Mouse (Mus musculus) forebrain, embryonic 13.5 days (tissue): ENCODE results near the gene Sorbs2. TPM values are rescaled to one million over a fixed set of nuclear protein-coding genes. Genes with fewer than 3 reads are reported as not detected.

ENCODE experiments used
- ATAC-seq: fragments of 200-750 bp; cut with Nextera tagmentation; 2 replicates; pipeline ENCODE4 v1.8.0; 2017
- H3K27ac ChIP-seq: fragments of 300-500 bp; sonication (generic); 2 replicates; pipeline ENCODE4 v1.5.1; 2015; ENCODE audit warnings: inconsistent platforms, mild to moderate bottlenecking, moderate library complexity
- H3K27me3 ChIP-seq: fragments of 300-500 bp; sonication (generic); 2 replicates; pipeline ENCODE4 v1.6.1; 2015; ENCODE audit warnings: mild to moderate bottlenecking, inconsistent platforms
- H3K36me3 ChIP-seq: fragments of 300-500 bp; sonication (generic); 2 replicates; pipeline ENCODE4 v1.6.1; 2015; ENCODE audit warnings: mild to moderate bottlenecking, inconsistent platforms; ENCODE audit not compliant: poor library complexity, severe bottlenecking
- H3K4me1 ChIP-seq: fragments of 300-500 bp; sonication (generic); 2 replicates; pipeline ENCODE4 v1.6.1; 2015; ENCODE audit warnings: inconsistent platforms
- H3K4me2 ChIP-seq: fragments of 300-500 bp; sonication (generic); 2 replicates; pipeline ENCODE4 v1.6.1; 2015; ENCODE audit warnings: inconsistent platforms, mild to moderate bottlenecking, moderate library complexity
- H3K4me3 ChIP-seq: fragments of 300-500 bp; sonication (generic); 2 replicates; pipeline ENCODE4 v1.5.1; 2015; ENCODE audit warnings: mild to moderate bottlenecking, inconsistent platforms
- H3K9ac ChIP-seq: fragments of 300-500 bp; sonication (generic); 2 replicates; pipeline ENCODE4 v1.6.1; 2015; ENCODE audit warnings: mild to moderate bottlenecking, inconsistent platforms
- H3K9me3 ChIP-seq: fragments of 300-500 bp; sonication (generic); replicated peaks from 2 replicates; pipeline ENCODE4 v1.6.1; 2016; ENCODE audit warnings: inconsistent platforms
- WGBS: fragments of 180-500 bp; shearing (Covaris S2); methylation state at CpG from one replicate; pipeline ENCODE4 v1.1.7; 2015; 5-methylcytosine and 5-hydroxymethylcytosine counted together
- polyA plus RNA-seq: library from polyadenylated mRNA; unstranded; fragments of >200 nt; fragmentation: Nextera tagmentation; extraction: Ambion mirVana; gene quantifications from 2 replicates; pipeline ENCODE4 v1.2.1, GENCODE M21; 2015

The Sorbs2 gene
- polyA plus RNA-seq, 1 experiment from 2014 or later: 107 TPM

DNA sequence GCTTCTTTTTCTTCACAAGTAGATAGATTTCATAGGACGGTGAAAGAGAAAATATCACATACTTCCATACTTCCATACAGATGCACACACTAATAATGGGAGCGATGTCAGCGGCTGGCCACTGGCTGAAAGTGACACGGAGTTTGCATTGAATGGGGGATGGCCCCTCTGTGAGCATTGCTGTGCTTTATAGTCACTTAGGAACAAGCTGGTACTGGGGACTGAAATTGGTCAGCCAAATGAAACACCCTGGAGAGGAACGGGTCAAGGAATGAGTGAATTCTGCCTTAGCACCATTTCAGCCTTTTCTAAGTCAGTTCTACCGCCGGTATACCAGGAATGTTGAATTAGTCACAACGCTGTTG is 121.5 kb downstream of the Sorbs2 start:
- Histone ChIP-seq H3K27me3 (no peaks in the 10 kb centered on the region), H3K9ac (peak overlapping the region; percentile 88), H3K27ac (peak overlapping the region; percentile 98), H3K9me3 (no peaks in the 10 kb centered on the region), H3K4me2 (peak overlapping the region; percentile 73), H3K4me3 (peak overlapping the region; percentile 76), H3K36me3 (no peaks in the 10 kb centered on the region), H3K4me1 (peaks cover 34% of the 10 kb centered on the region)
- no peak for ATAC-seq
- WGBS: 45% methylated on average over 8 of the region's 8 CpGs

DNA sequence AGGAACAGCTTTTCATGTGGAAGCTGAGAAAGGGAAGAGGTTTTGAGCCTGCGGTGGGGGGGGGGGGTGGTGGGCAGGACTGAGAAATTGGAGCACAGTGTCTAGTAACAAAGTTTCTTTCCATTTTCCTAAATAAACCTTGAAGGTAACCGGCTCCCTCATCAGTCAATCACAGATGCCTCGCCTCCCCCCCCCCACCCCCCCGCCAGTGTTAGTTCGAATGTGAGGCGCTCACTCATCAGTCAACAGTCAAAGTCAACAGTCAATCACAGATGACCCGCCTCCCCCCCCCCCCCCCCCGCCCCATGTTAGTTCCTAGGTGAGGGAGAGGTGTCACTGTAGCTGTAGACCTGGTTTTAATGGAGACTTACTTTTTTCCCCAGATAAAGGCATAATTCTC is 123.4 kb downstream of the Sorbs2 start:
- H3K36me3 ChIP-seq: no peaks in the 10 kb centered on the region
- no peak overlapping the region for H3K27ac ChIP-seq
- no peaks in the 10 kb centered on the region for H3K9me3 ChIP-seq
- H3K4me2 ChIP-seq: no peak overlapping the region
- peaks cover 38% of the 10 kb centered on the region for H3K4me1 ChIP-seq
- ATAC-seq: no peak
- WGBS: 77% methylated on average over 7 of the region's 8 CpGs
- H3K27me3 ChIP-seq: no peaks in the 10 kb centered on the region
- no peak overlapping the region for H3K9ac ChIP-seq
- H3K4me3 ChIP-seq: no peak overlapping the region

DNA sequence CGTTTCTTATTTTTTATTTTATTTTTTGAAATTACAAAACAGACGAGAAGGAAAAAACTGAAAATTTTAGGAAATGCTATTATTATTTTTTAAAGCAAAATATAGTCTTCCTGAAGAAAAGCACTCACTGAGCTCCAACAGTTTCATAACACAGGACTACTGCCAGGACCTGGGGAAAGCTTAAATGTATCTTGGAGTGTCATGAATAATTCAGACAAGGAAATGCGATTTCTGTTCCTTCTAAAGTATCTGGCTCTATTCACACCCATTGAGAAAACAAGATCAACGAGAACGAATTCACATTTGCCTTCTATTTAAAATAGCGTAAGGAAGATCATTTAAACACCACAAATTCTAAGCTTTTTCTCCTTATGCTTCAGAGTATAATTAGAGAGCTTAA is 127.6 kb downstream of the Sorbs2 start:
- Histone ChIP-seq H3K4me3 (no peak overlapping the region), H3K36me3 (no peaks in the 10 kb centered on the region), H3K4me1 (peaks cover 20% of the 10 kb centered on the region), H3K27me3 (no peaks in the 10 kb centered on the region), H3K9ac (no peak overlapping the region), H3K27ac (no peak overlapping the region), H3K9me3 (no peaks in the 10 kb centered on the region), H3K4me2 (no peak overlapping the region)
- peak; percentile 55; the same call in 1 of the 2 replicates for ATAC-seq
- 63% methylated on average over 6 of the region's 6 CpGs for WGBS

DNA sequence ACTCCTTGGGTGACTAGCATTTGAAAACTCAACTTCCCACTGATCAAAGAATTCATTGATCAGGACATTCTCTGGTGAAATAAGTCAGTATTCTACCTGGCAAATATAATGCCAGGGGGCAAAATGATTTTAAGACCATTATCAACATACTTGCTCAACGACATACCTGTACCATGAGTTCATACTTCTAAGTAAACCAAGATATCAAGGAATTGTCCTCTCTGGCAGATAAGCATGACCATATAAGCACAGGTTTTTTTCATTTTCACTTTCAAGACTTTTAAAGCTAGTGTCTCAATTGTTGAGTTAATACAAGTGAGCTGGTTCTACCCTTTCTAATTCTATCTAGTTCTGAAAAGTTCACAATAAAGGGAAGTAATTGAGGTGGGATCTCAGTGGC is 130.2 kb downstream of the Sorbs2 start:
- H3K27ac ChIP-seq: no peak overlapping the region
- ATAC-seq: no peak
- WGBS: 98% methylated on average over 1 of the region's 1 CpGs
- no peaks in the 10 kb centered on the region for H3K36me3 ChIP-seq
- H3K4me2 ChIP-seq: no peak overlapping the region
- no peak overlapping the region for H3K9ac ChIP-seq
- H3K4me3 ChIP-seq: no peak overlapping the region
- H3K9me3 ChIP-seq: no peaks in the 10 kb centered on the region
- peaks cover 23% of the 10 kb centered on the region; the same call in 1 of the 2 replicates for H3K4me1 ChIP-seq
- H3K27me3 ChIP-seq: no peaks in the 10 kb centered on the region

DNA sequence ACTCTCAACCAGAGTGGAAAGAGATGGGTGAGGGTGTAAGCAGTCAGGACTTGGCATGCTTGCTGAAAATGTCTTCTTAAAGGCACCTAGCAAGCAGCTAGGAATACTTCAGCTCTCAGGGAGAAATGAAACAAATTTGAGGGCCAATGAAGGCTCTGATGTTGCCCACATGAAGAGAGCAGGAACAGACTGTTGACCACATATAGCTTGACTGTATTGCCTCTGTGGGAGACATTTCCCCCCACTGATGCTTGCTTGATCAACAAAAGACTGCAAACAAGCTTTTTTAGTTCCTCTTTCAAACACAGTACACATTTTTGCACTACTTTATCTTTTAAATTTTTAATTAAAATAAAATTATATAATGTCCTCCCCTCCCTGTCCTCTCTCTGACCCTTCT is 131.9 kb downstream of the Sorbs2 start:
- no peak for ATAC-seq
- Histone ChIP-seq H3K27me3 (no peaks in the 10 kb centered on the region), H3K4me3 (no peak overlapping the region), H3K36me3 (no peaks in the 10 kb centered on the region), H3K4me1 (peaks cover 19% of the 10 kb centered on the region; the same call in 1 of the 2 replicates), H3K9ac (no peak overlapping the region), H3K9me3 (no peaks in the 10 kb centered on the region), H3K4me2 (no peak overlapping the region), H3K27ac (no peak overlapping the region)

DNA sequence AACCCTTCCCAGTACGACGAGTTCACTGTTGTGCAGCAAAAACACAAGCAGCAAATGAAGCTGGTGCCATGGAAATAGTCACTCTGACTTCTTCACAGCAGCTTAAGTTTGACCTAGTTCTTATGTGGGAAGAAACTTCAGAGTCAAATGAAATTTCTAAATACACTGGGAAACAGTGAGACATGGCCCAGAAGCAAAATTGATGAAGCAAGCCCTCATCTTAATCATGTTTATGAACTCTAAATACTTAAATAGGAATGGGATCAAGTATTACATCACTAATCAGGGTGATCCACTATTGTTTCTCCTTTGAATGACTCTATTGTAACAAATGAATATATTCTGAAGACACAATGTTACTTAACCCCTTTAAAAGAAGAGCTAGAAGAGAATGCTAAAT is 137.1 kb downstream of the Sorbs2 start:
- H3K36me3 ChIP-seq: peaks cover 6% of the 10 kb centered on the region; the same call in 1 of the 2 replicates
- ATAC-seq: no peak
- H3K9ac ChIP-seq: no peak overlapping the region
- no peaks in the 10 kb centered on the region for H3K9me3 ChIP-seq
- no peaks in the 10 kb centered on the region for H3K27me3 ChIP-seq
- no peak overlapping the region for H3K27ac ChIP-seq
- 0 out of 2 replicates have a peak, but pooled peaks cover 8% of the 10 kb centered on the region for H3K4me1 ChIP-seq
- H3K4me2 ChIP-seq: no peak overlapping the region
- no peak overlapping the region for H3K4me3 ChIP-seq
- 75% methylated on average over 2 of the region's 2 CpGs for WGBS

DNA sequence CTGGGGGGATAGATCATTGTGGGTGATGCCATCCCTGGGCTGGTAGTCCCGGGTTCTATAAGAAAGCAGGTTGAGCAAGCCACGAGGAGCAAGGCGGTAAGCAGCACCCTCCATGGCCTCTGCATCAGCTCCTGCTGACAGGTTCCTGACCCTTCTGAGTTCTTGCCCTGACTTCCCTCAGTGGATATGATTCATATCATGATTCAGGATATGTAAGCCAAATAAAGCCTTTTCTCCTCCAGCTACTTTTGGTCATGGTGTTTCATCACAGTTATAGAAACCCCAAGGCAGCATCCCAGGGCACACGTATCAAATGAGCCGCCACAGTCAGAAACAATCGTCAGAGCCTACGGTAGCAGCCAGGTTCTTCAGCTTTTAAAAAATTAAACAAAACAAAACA is 141.5 kb downstream of the Sorbs2 start:
- WGBS: 91% methylated on average over 7 of the region's 7 CpGs
- no peak overlapping the region for H3K9ac ChIP-seq
- H3K36me3 ChIP-seq: peaks cover 11% of the 10 kb centered on the region; the same call in 1 of the 2 replicates
- no peaks in the 10 kb centered on the region for H3K27me3 ChIP-seq
- peaks cover 4% of the 10 kb centered on the region for H3K4me1 ChIP-seq
- H3K9me3 ChIP-seq: no peaks in the 10 kb centered on the region
- no peak overlapping the region for H3K4me3 ChIP-seq
- ATAC-seq: no peak
- H3K4me2 ChIP-seq: no peak overlapping the region
- no peak overlapping the region for H3K27ac ChIP-seq

DNA sequence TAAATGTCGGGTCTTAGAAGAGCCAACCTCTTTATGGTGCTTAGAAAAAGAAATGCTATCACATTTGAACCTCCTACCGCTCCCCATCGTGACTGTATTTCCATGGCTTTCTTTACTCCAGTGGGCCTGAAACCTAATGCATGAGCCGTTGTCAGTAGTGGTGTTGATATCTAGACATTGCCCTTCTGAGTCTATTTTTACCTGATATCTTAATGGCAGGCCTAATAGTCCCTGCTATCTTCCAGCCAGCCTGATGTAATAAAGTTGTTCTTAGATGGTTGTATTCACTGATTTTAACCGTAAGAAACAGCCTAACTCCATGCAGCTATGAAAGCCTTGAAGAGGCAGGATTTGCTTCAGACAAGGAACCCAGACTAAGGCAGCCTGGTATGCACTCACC is 142.4 kb downstream of the Sorbs2 start:
- Histone ChIP-seq H3K9ac (no peak overlapping the region), H3K9me3 (no peaks in the 10 kb centered on the region), H3K27me3 (no peaks in the 10 kb centered on the region), H3K27ac (no peak overlapping the region), H3K4me3 (no peak overlapping the region), H3K36me3 (peaks cover 11% of the 10 kb centered on the region; the same call in 1 of the 2 replicates), H3K4me2 (no peak overlapping the region), H3K4me1 (peaks cover 14% of the 10 kb centered on the region)
- no peak for ATAC-seq
- WGBS: 83% methylated on average over 5 of the region's 5 CpGs

DNA sequence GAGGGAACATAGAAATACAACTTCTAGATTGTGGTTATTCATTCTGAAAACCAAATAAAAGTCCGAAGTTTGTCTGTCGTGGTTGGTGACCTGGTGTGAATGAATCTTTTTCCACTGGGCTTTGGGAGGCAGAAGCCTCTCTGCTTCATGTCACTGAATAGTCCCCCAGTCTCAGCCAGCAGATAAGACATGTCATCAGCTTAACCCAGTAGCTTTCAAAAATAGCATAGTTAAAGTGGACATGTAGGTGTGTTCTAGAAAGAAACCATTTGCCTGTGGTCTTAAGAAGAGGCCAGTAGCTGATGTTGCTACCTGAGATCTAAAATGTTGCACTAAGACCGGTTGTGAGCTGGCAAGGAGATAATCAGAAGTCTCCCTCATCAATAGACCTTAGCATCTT is 150.4 kb downstream of the Sorbs2 start:
- Histone ChIP-seq H3K9ac (no peak overlapping the region), H3K9me3 (no peaks in the 10 kb centered on the region), H3K27ac (no peak overlapping the region), H3K4me3 (no peak overlapping the region), H3K36me3 (peaks cover 13% of the 10 kb centered on the region; the same call in 1 of the 2 replicates), H3K4me2 (no peak overlapping the region), H3K4me1 (peaks cover 37% of the 10 kb centered on the region), H3K27me3 (no peaks in the 10 kb centered on the region)
- 85% methylated on average over 3 of the region's 3 CpGs for WGBS
- ATAC-seq: no peak

DNA sequence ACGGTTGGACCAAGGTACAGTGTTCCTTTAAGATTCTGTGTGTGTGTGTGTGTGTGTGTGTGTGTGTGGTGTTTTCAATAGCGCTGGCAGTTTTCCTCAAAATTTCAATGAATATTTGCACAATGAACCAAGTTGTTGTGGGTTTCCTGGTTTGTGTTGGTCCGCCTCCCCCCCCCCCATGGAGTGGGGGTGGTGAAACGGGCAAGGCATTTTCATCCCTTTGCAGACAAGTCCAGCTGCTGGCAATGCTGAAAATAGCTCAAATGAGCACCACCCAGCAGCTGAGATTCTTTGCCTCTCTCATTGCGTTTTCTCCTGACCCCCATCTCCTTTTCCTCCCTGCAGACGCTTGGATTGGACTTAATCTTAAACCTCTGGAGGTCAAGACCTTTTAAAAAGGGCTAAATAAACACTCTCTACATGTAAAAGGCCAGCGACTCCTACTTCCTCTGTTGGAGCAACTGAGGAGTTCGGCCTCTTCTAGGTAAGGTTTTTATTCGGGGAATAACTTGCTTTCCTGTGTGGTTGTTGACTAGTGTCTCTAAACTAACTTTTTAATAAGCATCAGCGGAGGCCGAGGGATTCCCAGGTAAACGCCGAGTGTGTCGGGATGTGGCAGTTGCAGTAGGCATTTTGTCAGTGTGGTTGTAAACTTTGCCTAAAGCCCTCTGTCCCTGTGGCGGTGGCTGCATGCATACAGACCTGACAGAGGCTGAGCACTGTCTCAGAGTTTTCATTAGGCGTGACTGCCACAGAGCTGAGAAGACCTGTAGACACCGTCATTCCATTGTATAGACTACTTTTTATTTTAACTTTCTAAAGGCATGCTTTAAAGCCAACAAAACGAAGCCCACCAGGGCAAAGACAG is 151.1 kb downstream of the Sorbs2 start:
- no peak overlapping the region for H3K4me2 ChIP-seq

DNA sequence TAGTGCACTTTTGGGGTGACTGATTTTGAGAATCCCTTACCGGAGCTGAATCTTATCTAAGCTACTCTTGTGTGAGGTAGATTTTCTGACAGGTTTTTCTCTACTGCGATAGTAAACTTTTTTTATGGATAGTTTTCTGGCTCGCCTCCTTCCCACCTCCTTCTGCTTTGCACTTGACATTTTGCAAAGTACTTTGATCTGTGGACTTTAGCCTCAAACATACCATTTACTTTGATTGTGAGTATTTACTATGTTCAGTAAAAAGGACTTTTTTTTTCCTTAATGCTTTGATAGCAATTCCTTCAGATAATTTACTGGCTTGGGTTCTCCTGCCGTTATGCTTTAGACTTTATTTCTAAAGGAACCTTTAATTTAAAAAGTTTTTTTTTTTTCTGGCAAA is 151.9 kb downstream of the Sorbs2 start:
- Histone ChIP-seq H3K9ac (no peak overlapping the region), H3K9me3 (no peaks in the 10 kb centered on the region), H3K4me2 (no peak overlapping the region), H3K4me1 (peaks cover 31% of the 10 kb centered on the region), H3K4me3 (no peak overlapping the region), H3K27ac (no peak overlapping the region), H3K27me3 (no peaks in the 10 kb centered on the region), H3K36me3 (peaks cover 8% of the 10 kb centered on the region; the same call in 1 of the 2 replicates)
- ATAC-seq: no peak
- 69% methylated on average over 4 of the region's 4 CpGs for WGBS

More for the DNA sequence above, 151.1 kb downstream of the Sorbs2 start:
- no peaks in the 10 kb centered on the region for H3K27me3 ChIP-seq
- ATAC-seq: no peak
- H3K9ac ChIP-seq: no peak overlapping the region
- H3K36me3 ChIP-seq: peaks cover 11% of the 10 kb centered on the region; the same call in 1 of the 2 replicates
- H3K4me3 ChIP-seq: no peak overlapping the region
- H3K9me3 ChIP-seq: no peaks in the 10 kb centered on the region
- 38% methylated on average over 18 of the region's 18 CpGs for WGBS
- peaks cover 37% of the 10 kb centered on the region for H3K4me1 ChIP-seq
- no peak overlapping the region for H3K27ac ChIP-seq

DNA sequence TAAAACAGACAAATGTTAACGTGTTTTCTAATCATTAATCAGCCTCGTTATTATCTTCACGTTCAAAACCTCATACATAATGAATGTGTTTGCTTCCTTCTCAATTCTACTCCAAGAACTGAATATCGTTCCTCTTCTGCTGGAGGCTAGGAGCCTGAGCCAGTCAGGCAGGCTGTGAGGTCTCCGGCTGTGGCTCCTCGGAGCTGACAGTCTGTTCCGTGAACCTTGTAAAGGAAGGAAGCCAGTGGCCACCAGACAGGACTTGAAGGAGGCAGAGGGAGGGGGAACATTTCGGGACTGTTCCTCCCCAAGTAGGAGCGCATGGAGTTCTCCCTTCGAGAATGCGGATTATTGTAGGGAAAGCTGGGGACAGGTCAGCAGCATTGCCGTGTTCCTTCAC is 153.0 kb downstream of the Sorbs2 start:
- H3K36me3 ChIP-seq: peaks cover 8% of the 10 kb centered on the region; the same call in 1 of the 2 replicates
- H3K4me2 ChIP-seq: no peak overlapping the region
- no peak overlapping the region for H3K27ac ChIP-seq
- H3K4me1 ChIP-seq: peaks cover 24% of the 10 kb centered on the region
- no peak overlapping the region for H3K9ac ChIP-seq
- H3K9me3 ChIP-seq: no peaks in the 10 kb centered on the region
- 57% methylated on average over 12 of the region's 12 CpGs for WGBS
- ATAC-seq: no peak
- no peaks in the 10 kb centered on the region for H3K27me3 ChIP-seq
- H3K4me3 ChIP-seq: no peak overlapping the region
